Mouse (Mus musculus): Measurements from ENCODE around the gene Gng10. TPM values are rescaled to one million over a fixed set of nuclear protein-coding genes. Genes with fewer than 3 reads are reported as not detected.
A peak's percentile ranks its signal among the peaks of the same experiment; 100 is the strongest.

Gene Gng10
- polyA plus RNA-seq, 1 experiment from 2014 or later: 40.9 TPM

GRCm38 (mm10) chr4:58997081-58997480, 37.8 kb upstream of the Gng10 start:
- no peak overlapping the region for H3K4me3 ChIP-seq (ENCODE audit: low read length)

GRCm38 (mm10) chr4:58998688-58999087, 36.2 kb upstream of the Gng10 start:
- 76% methylated on average over 1 of the region's 1 CpGs for WGBS
- no peak overlapping the region for H3K4me2 ChIP-seq (ENCODE audit: low read depth, low read length)
- H3K27ac ChIP-seq (ENCODE audit: low read length): no peak overlapping the region
- H3K36me3 ChIP-seq (ENCODE audit: control insufficient read depth, insufficient read depth): no peaks in the 10 kb centered on the region
- no peak overlapping the region for H3K9ac ChIP-seq (ENCODE audit: low read length)
- H3K4me3 ChIP-seq (ENCODE audit: low read length): no peak overlapping the region
- no peaks in the 10 kb centered on the region for H3K27me3 ChIP-seq (ENCODE audit: control insufficient read depth, insufficient read depth, low read length)
- ATAC-seq (replicated peaks; ENCODE audit: extremely low read depth, insufficient read depth, low FRiP score): no peak
- peaks cover 8% of the 10 kb centered on the region for H3K4me1 ChIP-seq (ENCODE audit: control insufficient read depth, insufficient read depth, low read length)
- H3K9me3 ChIP-seq (replicated peaks; ENCODE audit: control insufficient read depth, low read length): no peaks in the 10 kb centered on the region

More at GRCm38 (mm10) chr4:58997081-58997480, 37.8 kb upstream of the Gng10 start:
- no peak overlapping the region for H3K4me2 ChIP-seq (ENCODE audit: low read depth, low read length)
- no peaks in the 10 kb centered on the region for H3K36me3 ChIP-seq (ENCODE audit: control insufficient read depth, insufficient read depth)
- ATAC-seq (replicated peaks; ENCODE audit: extremely low read depth, insufficient read depth, low FRiP score): no peak; the same call in 1 of the 2 replicates
- no peaks in the 10 kb centered on the region; the same call in 1 of the 2 replicates for H3K27me3 ChIP-seq (ENCODE audit: control insufficient read depth, insufficient read depth, low read length)
- no peaks in the 10 kb centered on the region for H3K9me3 ChIP-seq (replicated peaks; ENCODE audit: control insufficient read depth, low read length)
- H3K27ac ChIP-seq (ENCODE audit: low read length): no peak overlapping the region
- WGBS: 56% methylated on average over 5 of the region's 5 CpGs
- peaks cover 4% of the 10 kb centered on the region; the same call in 1 of the 2 replicates for H3K4me1 ChIP-seq (ENCODE audit: control insufficient read depth, insufficient read depth, low read length)
- no peak overlapping the region for H3K9ac ChIP-seq (ENCODE audit: low read length)

GRCm38 (mm10) chr4:58999686-59000085, 35.2 kb upstream of the Gng10 start:
- no peak for ATAC-seq (replicated peaks; ENCODE audit: extremely low read depth, insufficient read depth, low FRiP score)
- 8% methylated on average over 2 of the region's 2 CpGs for WGBS

GRCm38 (mm10) chr4:59000614-59001013, 34.3 kb upstream of the Gng10 start:
- Histone ChIP-seq H3K4me1 (ENCODE audit: control insufficient read depth, insufficient read depth, low read length) (peaks cover 26% of the 10 kb centered on the region), H3K4me2 (ENCODE audit: low read depth, low read length) (no peak overlapping the region), H3K27ac (ENCODE audit: low read length) (no peak overlapping the region), H3K36me3 (ENCODE audit: control insufficient read depth, insufficient read depth) (no peaks in the 10 kb centered on the region), H3K9ac (ENCODE audit: low read length) (no peak overlapping the region), H3K9me3 (replicated peaks; ENCODE audit: control insufficient read depth, low read length) (no peaks in the 10 kb centered on the region), H3K4me3 (ENCODE audit: low read length) (no peak overlapping the region), H3K27me3 (ENCODE audit: control insufficient read depth, insufficient read depth, low read length) (no peaks in the 10 kb centered on the region)
- ATAC-seq (replicated peaks; ENCODE audit: extremely low read depth, insufficient read depth, low FRiP score): no peak
- WGBS: 0% methylated on average over 2 of the region's 2 CpGs

More at GRCm38 (mm10) chr4:58999686-59000085, 35.2 kb upstream of the Gng10 start:
- H3K27me3 ChIP-seq (ENCODE audit: control insufficient read depth, insufficient read depth, low read length): no peaks in the 10 kb centered on the region
- no peaks in the 10 kb centered on the region for H3K9me3 ChIP-seq (replicated peaks; ENCODE audit: control insufficient read depth, low read length)
- no peak overlapping the region for H3K9ac ChIP-seq (ENCODE audit: low read length)
- no peak overlapping the region for H3K27ac ChIP-seq (ENCODE audit: low read length)
- H3K4me3 ChIP-seq (ENCODE audit: low read length): no peak overlapping the region
- peaks cover 18% of the 10 kb centered on the region for H3K4me1 ChIP-seq (ENCODE audit: control insufficient read depth, insufficient read depth, low read length)
- no peak overlapping the region for H3K4me2 ChIP-seq (ENCODE audit: low read depth, low read length)
- H3K36me3 ChIP-seq (ENCODE audit: control insufficient read depth, insufficient read depth): no peaks in the 10 kb centered on the region

GRCm38 (mm10) chr4:59002948-59003805, 31.7 kb upstream of the Gng10 start, which contains the start of gene Gm20503:
Gene Gm20503, plus strand, starts transcription at chr4:59003210.
- peak within 1 kb of the TSS; percentile 96 for H3K9ac ChIP-seq (ENCODE audit: low read length)
- peak within 1 kb of the TSS; percentile 87 for H3K27ac ChIP-seq (ENCODE audit: low read length)
- H3K36me3 ChIP-seq (ENCODE audit: control insufficient read depth, insufficient read depth): no peaks in the 10 kb centered on the region
- H3K9me3 ChIP-seq (replicated peaks; ENCODE audit: control insufficient read depth, low read length): no peaks in the 10 kb centered on the region
- WGBS: under 1% methylated on average over 87 of the region's 89 CpGs
- no peaks in the 10 kb centered on the region for H3K27me3 ChIP-seq (ENCODE audit: control insufficient read depth, insufficient read depth, low read length)
- ATAC-seq (replicated peaks; ENCODE audit: extremely low read depth, insufficient read depth, low FRiP score): peak; percentile 99
- H3K4me3 ChIP-seq (ENCODE audit: low read length): peak within 1 kb of the TSS; percentile 92
- H3K4me1 ChIP-seq (ENCODE audit: control insufficient read depth, insufficient read depth, low read length): peaks cover 28% of the 10 kb centered on the region
- H3K4me2 ChIP-seq (ENCODE audit: low read depth, low read length): peak within 1 kb of the TSS; percentile 92

- peak overlapping the region; percentile 96 for H3K9ac ChIP-seq (ENCODE audit: low read length)
- H3K27me3 ChIP-seq (ENCODE audit: control insufficient read depth, insufficient read depth, low read length): no peaks in the 10 kb centered on the region
- peaks cover 28% of the 10 kb centered on the region for H3K4me1 ChIP-seq (ENCODE audit: control insufficient read depth, insufficient read depth, low read length)
- peak overlapping the region; percentile 87 for H3K27ac ChIP-seq (ENCODE audit: low read length)
- no peaks in the 10 kb centered on the region for H3K9me3 ChIP-seq (replicated peaks; ENCODE audit: control insufficient read depth, low read length)
- 20% methylated on average over 7 of the region's 7 CpGs for WGBS
- H3K4me3 ChIP-seq (ENCODE audit: low read length): peak overlapping the region; percentile 92
- peak overlapping the region; percentile 92 for H3K4me2 ChIP-seq (ENCODE audit: low read depth, low read length)
- no peak for ATAC-seq (replicated peaks; ENCODE audit: extremely low read depth, insufficient read depth, low FRiP score)
- no peaks in the 10 kb centered on the region for H3K36me3 ChIP-seq (ENCODE audit: control insufficient read depth, insufficient read depth)
Measured at GRCm38 (mm10) chr4:59003806-59004200, 31.1 kb upstream of the Gng10 start.

GRCm38 (mm10) chr4:59006211-59006610, 28.7 kb upstream of the Gng10 start:
- WGBS: 56% methylated on average over 8 of the region's 8 CpGs
- Histone ChIP-seq H3K27ac (ENCODE audit: low read length) (no peak overlapping the region), H3K27me3 (ENCODE audit: control insufficient read depth, insufficient read depth, low read length) (no peaks in the 10 kb centered on the region), H3K9ac (ENCODE audit: low read length) (no peak overlapping the region), H3K36me3 (ENCODE audit: control insufficient read depth, insufficient read depth) (no peaks in the 10 kb centered on the region), H3K4me1 (ENCODE audit: control insufficient read depth, insufficient read depth, low read length) (peaks cover 37% of the 10 kb centered on the region), H3K9me3 (replicated peaks; ENCODE audit: control insufficient read depth, low read length) (no peaks in the 10 kb centered on the region), H3K4me2 (ENCODE audit: low read depth, low read length) (no peak overlapping the region), H3K4me3 (ENCODE audit: low read length) (no peak overlapping the region)
- no peak for ATAC-seq (replicated peaks; ENCODE audit: extremely low read depth, insufficient read depth, low FRiP score)

- H3K4me1 ChIP-seq (ENCODE audit: control insufficient read depth, insufficient read depth, low read length): peaks cover 39% of the 10 kb centered on the region
- no peak for ATAC-seq (replicated peaks; ENCODE audit: extremely low read depth, insufficient read depth, low FRiP score)
- no peaks in the 10 kb centered on the region for H3K9me3 ChIP-seq (replicated peaks; ENCODE audit: control insufficient read depth, low read length)
- H3K36me3 ChIP-seq (ENCODE audit: control insufficient read depth, insufficient read depth): no peaks in the 10 kb centered on the region
- H3K9ac ChIP-seq (ENCODE audit: low read length): no peak overlapping the region
- no peak overlapping the region for H3K4me2 ChIP-seq (ENCODE audit: low read depth, low read length)
- no peak overlapping the region for H3K4me3 ChIP-seq (ENCODE audit: low read length)
- H3K27ac ChIP-seq (ENCODE audit: low read length): no peak overlapping the region
- no peaks in the 10 kb centered on the region for H3K27me3 ChIP-seq (ENCODE audit: control insufficient read depth, insufficient read depth, low read length)
- 66% methylated on average over 6 of the region's 6 CpGs for WGBS
Measured at GRCm38 (mm10) chr4:59007016-59007415, 27.9 kb upstream of the Gng10 start.

GRCm38 (mm10) chr4:59007974-59008373, 26.9 kb upstream of the Gng10 start:
- Histone ChIP-seq H3K27me3 (ENCODE audit: control insufficient read depth, insufficient read depth, low read length) (no peaks in the 10 kb centered on the region), H3K9me3 (replicated peaks; ENCODE audit: control insufficient read depth, low read length) (no peaks in the 10 kb centered on the region), H3K4me2 (ENCODE audit: low read depth, low read length) (no peak overlapping the region), H3K4me3 (ENCODE audit: low read length) (no peak overlapping the region), H3K36me3 (ENCODE audit: control insufficient read depth, insufficient read depth) (no peaks in the 10 kb centered on the region), H3K4me1 (ENCODE audit: control insufficient read depth, insufficient read depth, low read length) (peaks cover 36% of the 10 kb centered on the region), H3K9ac (ENCODE audit: low read length) (no peak overlapping the region), H3K27ac (ENCODE audit: low read length) (no peak overlapping the region)
- 78% methylated on average over 5 of the region's 5 CpGs for WGBS
- no peak for ATAC-seq (replicated peaks; ENCODE audit: extremely low read depth, insufficient read depth, low FRiP score)
